Mouse (Mus musculus) kidney, postnatal 36 days (tissue): Measurements from ENCODE around the gene Mpzl3.
"Not testable (repeated sequence)": the region's sequence is repeated elsewhere in the genome, so short reads cannot be mapped to it uniquely, and the experiment has no call there.

Source experiments
- DNase-seq, 2 experiments: peaks; one replicate each; pipeline ENCODE4 v3.0.0; 2021 to 2022; ENCODE audit warnings: mixed read lengths in 2 of 2

Gene Mpzl3

GRCm38 (mm10) chr9:45055082-45055713, at the start of gene Mpzl3:
TSS of gene Mpzl3 (plus strand) at chr9:45055186.
- peak; percentile 84 to 91 for DNase-seq

GRCm38 (mm10) chr9:45007404-45007803, 47.6 kb upstream of the Mpzl3 start:
- no peak for DNase-seq

GRCm38 (mm10) chr9:45008342-45008741, 46.6 kb upstream of the Mpzl3 start:
- DNase-seq, result no peak

GRCm38 (mm10) chr9:45009180-45010078, 45.6 kb upstream of the Mpzl3 start, which contains the start of gene Cd3e:
TSS of gene Cd3e (minus strand) at chr9:45009627.
- no peak for DNase-seq

- peak in 1 of 2 experiments; percentile 10 for DNase-seq
These were observed 44.5 kb upstream of the Mpzl3 start for GRCm38 (mm10) chr9:45010461-45010860.

- no peak for DNase-seq
These were observed 43.7 kb upstream of the Mpzl3 start for GRCm38 (mm10) chr9:45011291-45011690.

- no peak for DNase-seq
These were observed 40.1 kb upstream of the Mpzl3 start for GRCm38 (mm10) chr9:45014879-45015278.

GRCm38 (mm10) chr9:45015841-45016240, 39.1 kb upstream of the Mpzl3 start:
- no peak for DNase-seq

GRCm38 (mm10) chr9:45018031-45018430, 37.0 kb upstream of the Mpzl3 start:
- DNase-seq, result no peak

- DNase-seq, result peak; percentile 53 to 77
These were observed 32.2 kb upstream of the Mpzl3 start for GRCm38 (mm10) chr9:45022800-45023199.

- DNase-seq, result no peak
These were observed 31.3 kb upstream of the Mpzl3 start for GRCm38 (mm10) chr9:45023638-45024037.

- no peak for DNase-seq
These were observed 30.8 kb upstream of the Mpzl3 start for GRCm38 (mm10) chr9:45024187-45024586.

- DNase-seq, result no peak
These were observed 27.6 kb upstream of the Mpzl3 start for GRCm38 (mm10) chr9:45027376-45027775.

- no peak for DNase-seq
These were observed 24.6 kb upstream of the Mpzl3 start for GRCm38 (mm10) chr9:45030341-45030740.

GRCm38 (mm10) chr9:45032261-45032660, 22.7 kb upstream of the Mpzl3 start:
- no peak for DNase-seq

GRCm38 (mm10) chr9:45034526-45034925, 20.5 kb upstream of the Mpzl3 start:
- no peak for DNase-seq

- not testable (repeated sequence) for DNase-seq
These were observed 17.2 kb upstream of the Mpzl3 start for GRCm38 (mm10) chr9:45037803-45038202.

- DNase-seq, result no peak
These were observed 15.5 kb upstream of the Mpzl3 start, which contains the start of gene Mpzl2 for GRCm38 (mm10) chr9:45039499-45039898. TSS of gene Mpzl2 (plus strand) at chr9:45039799.

GRCm38 (mm10) chr9:45040066-45040845, 14.7 kb upstream of the Mpzl3 start:
- DNase-seq, result peak; percentile 49 to 50

- peak; percentile 62 to 72 for DNase-seq
These were observed 13.7 kb upstream of the Mpzl3 start for GRCm38 (mm10) chr9:45041131-45041838.

GRCm38 (mm10) chr9:45042056-45042720, 12.8 kb upstream of the Mpzl3 start:
- peak; percentile 86 to 91 for DNase-seq

- DNase-seq, result peak; percentile 63 to 72
These were observed 12.0 kb upstream of the Mpzl3 start for GRCm38 (mm10) chr9:45042947-45043346.
